27 mouse cellular contexts compared by ENCODE assay signal in genomic region chr3:52618925-52619224, GRCm38 (mm10).
A peak's percentile ranks its signal among the peaks of the same experiment; 100 is the strongest.
DNase-seq lines count a peak whose midpoint lies in the region; ATAC-seq and TF ChIP-seq lines count a peak whose summit lies in the region.
"Had no signal": no experiment of that assay in that cellular context is flagged by ENCODE, and none has a peak within 500 bp of the region (broad histone marks: within the 10 kb centered on the region; RNA-seq: fewer than 3 reads in every experiment).

No protein-coding gene starts in this region.

- H3K4me2 ChIP-seq in liver, embryonic 14.5 days (ENCODE audit: low read depth): no peak overlapping the region
- H3K4me2 ChIP-seq: embryonic facial prominence, embryonic 12.5 days; heart, embryonic 11.5 days; hindbrain, embryonic 13.5 days; limb, embryonic 15.5 days; lung, embryonic 15.5 days had no signal

- peak; percentile 6 for DNase-seq in kidney, adult 18-20 months
- no peak for DNase-seq in kidney, postnatal 4 days
- DNase-seq in spleen, adult 2 months (ENCODE audit: low read depth in 1 of 2, low spot score in 2 of 2): no peak
- no peak for DNase-seq in spleen, postnatal 14 days (ENCODE audit: low spot score in 2 of 2)
- DNase-seq in liver, embryonic 14.5 days (ENCODE audit: low read depth in 3 of 3, low spot score in 3 of 3): peak in 1 of 3 experiments; percentile 6
- peak; percentile 45 for DNase-seq in yolk sac, embryonic 10.5 days (ENCODE audit: low spot score)
- DNase-seq in cerebellum, postnatal 25 days: no peak
- DNase-seq in thymus, postnatal 4 days: no peak
- DNase-seq: adrenal gland, adult 8-10 months; cerebellum, adult 9-10 months; embryo, embryonic 11 days; gastrocnemius, postnatal 25 days; heart, adult 18-20 months; heart, postnatal 4 days; kidney, adult 11 months; lung, postnatal 4 days; midbrain, embryonic 14.5 days; right cerebral cortex, postnatal 14 days had no signal

- H3K27ac ChIP-seq in spleen, adult 2 months (ENCODE audit: insufficient read depth, low read length): peak overlapping the region; percentile 57; the same call in 1 of the 2 replicates
- H3K27ac ChIP-seq in liver, embryonic 14.5 days: no peak overlapping the region
- H3K27ac ChIP-seq: embryonic facial prominence, embryonic 12.5 days; hindbrain, embryonic 13.5 days; kidney, postnatal 0 days; limb, embryonic 10.5 days; limb, embryonic 15.5 days; lung, embryonic 15.5 days had no signal

- H3K4me1 ChIP-seq in spleen, adult 2 months (ENCODE audit: control insufficient read depth, insufficient read depth, insufficient read length): peaks cover 7% of the 10 kb centered on the region; the same call in 1 of the 2 replicates
- peaks cover 0 to 11% of the 10 kb centered on the region in 2 experiments; a peak in 2 of 4 replicates for H3K4me1 ChIP-seq in liver, embryonic 14.5 days (replicated peaks; ENCODE audit: control insufficient read depth in 2 of 2, insufficient read depth in 2 of 2, low read length in 1 of 2)
- H3K4me1 ChIP-seq: limb, embryonic 15.5 days; lung, embryonic 15.5 days; megakaryocyte, embryonic 14.5 days had no signal

- 0 out of 2 replicates have a peak, but pooled peaks have one; percentile 21 for ATAC-seq in liver, embryonic 14.5 days (ENCODE audit: insufficient read depth)
- ATAC-seq: forebrain, embryonic 14.5 days had no signal

- H3K27me3 ChIP-seq in spleen, adult 2 months (ENCODE audit: control insufficient read depth, insufficient read depth, low read length): no peaks in the 10 kb centered on the region
- H3K27me3 ChIP-seq in liver, embryonic 14.5 days (ENCODE audit: control insufficient read depth, insufficient read depth, low read length): no peaks in the 10 kb centered on the region
- H3K27me3 ChIP-seq: embryonic facial prominence, embryonic 12.5 days; hindbrain, embryonic 13.5 days; limb, embryonic 15.5 days; lung, embryonic 15.5 days had no signal

- WGBS in spleen, adult 2 months: 87% methylated on average over 2 of the region's 2 CpGs
- 71% methylated on average over 2 of the region's 2 CpGs for WGBS in liver, embryonic 14.5 days (ENCODE audit: insufficient replicate concordance)

- no peak for TF ChIP-seq CTCF in spleen, adult 2 months (IDR thresholded peaks at IDR 0.05; ENCODE audit: extremely low read depth, insufficient read depth, insufficient read length, insufficient replicate concordance)
- no peak for TF ChIP-seq CTCF in liver, embryonic 14.5 days (IDR thresholded peaks at IDR 0.05; ENCODE audit: low read depth)

- TF ChIP-seq POLR2A in spleen, adult 2 months (IDR thresholded peaks at IDR 0.05; ENCODE audit: low read depth, low read length): no peak

- H3K4me3 ChIP-seq in spleen, adult 2 months (ENCODE audit: extremely low read depth, insufficient read depth, insufficient read length): no peak overlapping the region
- no peak overlapping the region for H3K4me3 ChIP-seq in liver, embryonic 14.5 days (ENCODE audit: insufficient read depth in 1 of 2, low read depth in 2 of 2, low read length in 2 of 2)
- H3K4me3 ChIP-seq: embryonic facial prominence, embryonic 12.5 days; hindbrain, embryonic 13.5 days; limb, embryonic 10.5 days; limb, embryonic 15.5 days; lung, embryonic 15.5 days; megakaryocyte, embryonic 14.5 days had no signal

- H3K9me3 ChIP-seq in liver, embryonic 14.5 days (ENCODE audit: control insufficient read depth, low read length): no peaks in the 10 kb centered on the region
- H3K9me3 ChIP-seq: embryonic facial prominence, embryonic 12.5 days; hindbrain, embryonic 13.5 days; limb, embryonic 10.5 days; limb, embryonic 15.5 days; lung, embryonic 15.5 days; megakaryocyte, embryonic 14.5 days had no signal

- H3K36me3 ChIP-seq in spleen, adult 2 months (ENCODE audit: control insufficient read depth, insufficient read depth, low read length): no peaks in the 10 kb centered on the region
- H3K36me3 ChIP-seq in liver, embryonic 14.5 days (replicated peaks; ENCODE audit: control insufficient read depth, insufficient read depth, low read depth): no peaks in the 10 kb centered on the region
- H3K36me3 ChIP-seq: embryonic facial prominence, embryonic 12.5 days; hindbrain, embryonic 13.5 days; limb, embryonic 10.5 days; limb, embryonic 15.5 days; lung, embryonic 15.5 days had no signal

- TF ChIP-seq EP300 in liver, embryonic 14.5 days (IDR thresholded peaks at IDR 0.05; ENCODE audit: low read depth): no peak

- H3K9ac ChIP-seq in liver, embryonic 14.5 days (replicated peaks): no peak overlapping the region
- H3K9ac ChIP-seq: embryonic facial prominence, embryonic 12.5 days; hindbrain, embryonic 13.5 days; limb, embryonic 15.5 days; lung, embryonic 15.5 days had no signal

Comparison
In these comparisons a context has a peak if more than half of its experiments do, and no peak if none do; other contexts are left out.
1. DNase-seq: peak in kidney, adult 18-20 months (single experiment) and yolk sac, embryonic 10.5 days (single experiment); none in kidney, postnatal 4 days (0 of 2), spleen, adult 2 months (0 of 2), spleen, postnatal 14 days (0 of 2), cerebellum, postnatal 25 days (0 of 2) and thymus, postnatal 4 days (single experiment).